Mouse (Mus musculus): ENCODE results near the gene Map3k14. TPM values are rescaled to one million over a fixed set of nuclear protein-coding genes. Genes with fewer than 3 reads are reported as not detected.
A peak's percentile ranks its signal among the peaks of the same experiment; 100 is the strongest.
"Not testable (repeated sequence)": the region's sequence is repeated elsewhere in the genome, so short reads cannot be mapped to it uniquely, and the experiment has no call there.

The Map3k14 gene
- polyA plus RNA-seq, 1 experiment = not detected

GRCm38 (mm10) chr11:103229608-103230007 is 37.7 kb downstream of the Map3k14 start:
- H3K27ac ChIP-seq (ENCODE audit: insufficient read depth, low read depth, low read length) = no peak overlapping the region
- no peak overlapping the region for H3K4me3 ChIP-seq (ENCODE audit: insufficient read depth, low read depth, low read length)
- no peak for TF ChIP-seq POLR2A (IDR thresholded peaks at IDR 0.05; ENCODE audit: insufficient read depth, low read depth, low read length)
- TF ChIP-seq CTCF (IDR thresholded peaks at IDR 0.05; ENCODE audit: insufficient read depth, low read depth, low read length) = no peak
- WGBS = 93% methylated on average over 2 of the region's 2 CpGs
- no peaks in the 10 kb centered on the region for H3K4me1 ChIP-seq (ENCODE audit: control insufficient read depth, insufficient read depth, low read length)

GRCm38 (mm10) chr11:103223951-103224456 is 43.3 kb downstream of the Map3k14 start:
- 72% methylated on average over 18 of the region's 18 CpGs for WGBS
- TF ChIP-seq CTCF (IDR thresholded peaks at IDR 0.05; ENCODE audit: insufficient read depth, low read depth, low read length) (no peak), POLR2A (IDR thresholded peaks at IDR 0.05; ENCODE audit: insufficient read depth, low read depth, low read length) (no peak)
- no peak overlapping the region for H3K4me3 ChIP-seq (ENCODE audit: insufficient read depth, low read depth, low read length)
- H3K27ac ChIP-seq (ENCODE audit: insufficient read depth, low read depth, low read length) = peak overlapping the region; percentile 81
- H3K4me1 ChIP-seq (ENCODE audit: control insufficient read depth, insufficient read depth, low read length) = peaks cover 25% of the 10 kb centered on the region

- 43% methylated on average over 10 of the region's 10 CpGs for WGBS
- TF ChIP-seq CTCF (IDR thresholded peaks at IDR 0.05; ENCODE audit: insufficient read depth, low read depth, low read length) (no peak), POLR2A (IDR thresholded peaks at IDR 0.05; ENCODE audit: insufficient read depth, low read depth, low read length) (no peak)
- H3K27ac ChIP-seq (ENCODE audit: insufficient read depth, low read depth, low read length) = peak overlapping the region; percentile 81
- H3K4me1 ChIP-seq (ENCODE audit: control insufficient read depth, insufficient read depth, low read length) = peaks cover 26% of the 10 kb centered on the region
- no peak overlapping the region for H3K4me3 ChIP-seq (ENCODE audit: insufficient read depth, low read depth, low read length)
Observed at GRCm38 (mm10) chr11:103223444-103223843, 43.8 kb downstream of the Map3k14 start.

GRCm38 (mm10) chr11:103222718-103223117 is 44.6 kb downstream of the Map3k14 start:
- H3K27ac ChIP-seq (ENCODE audit: insufficient read depth, low read depth, low read length); H3K4me3 ChIP-seq (ENCODE audit: insufficient read depth, low read depth, low read length): not testable (repeated sequence)
- H3K4me1 ChIP-seq (ENCODE audit: control insufficient read depth, insufficient read depth, low read length) = peaks cover 32% of the 10 kb centered on the region
- 89% methylated on average over 4 of the region's 4 CpGs for WGBS

GRCm38 (mm10) chr11:103221437-103221836 is 45.8 kb downstream of the Map3k14 start:
- no peak for TF ChIP-seq POLR2A (IDR thresholded peaks at IDR 0.05; ENCODE audit: insufficient read depth, low read depth, low read length)
- TF ChIP-seq CTCF (IDR thresholded peaks at IDR 0.05; ENCODE audit: insufficient read depth, low read depth, low read length) = no peak
- H3K27ac ChIP-seq (ENCODE audit: insufficient read depth, low read depth, low read length) = no peak overlapping the region
- no peak overlapping the region for H3K4me3 ChIP-seq (ENCODE audit: insufficient read depth, low read depth, low read length)
- 94% methylated on average over 6 of the region's 6 CpGs for WGBS
- H3K4me1 ChIP-seq (ENCODE audit: control insufficient read depth, insufficient read depth, low read length) = peaks cover 34% of the 10 kb centered on the region

- WGBS = 67% methylated on average over 4 of the region's 4 CpGs
- TF ChIP-seq POLR2A (IDR thresholded peaks at IDR 0.05; ENCODE audit: insufficient read depth, low read depth, low read length) (no peak), CTCF (IDR thresholded peaks at IDR 0.05; ENCODE audit: insufficient read depth, low read depth, low read length) (no peak)
- no peak overlapping the region for H3K4me3 ChIP-seq (ENCODE audit: insufficient read depth, low read depth, low read length)
Observed at GRCm38 (mm10) chr11:103219995-103220394, 47.3 kb downstream of the Map3k14 start.

GRCm38 (mm10) chr11:103219259-103219658 is 48.0 kb downstream of the Map3k14 start:
- H3K27ac ChIP-seq (ENCODE audit: insufficient read depth, low read depth, low read length) = no peak overlapping the region
- no peak overlapping the region for H3K4me3 ChIP-seq (ENCODE audit: insufficient read depth, low read depth, low read length)
- peaks cover 34% of the 10 kb centered on the region for H3K4me1 ChIP-seq (ENCODE audit: control insufficient read depth, insufficient read depth, low read length)
- 94% methylated on average over 5 of the region's 5 CpGs for WGBS
- TF ChIP-seq POLR2A (IDR thresholded peaks at IDR 0.05; ENCODE audit: insufficient read depth, low read depth, low read length) (no peak), CTCF (IDR thresholded peaks at IDR 0.05; ENCODE audit: insufficient read depth, low read depth, low read length) (no peak)

More at GRCm38 (mm10) chr11:103219995-103220394, 47.3 kb downstream of the Map3k14 start:
- Histone ChIP-seq H3K27ac (ENCODE audit: insufficient read depth, low read depth, low read length) (no peak overlapping the region), H3K4me1 (ENCODE audit: control insufficient read depth, insufficient read depth, low read length) (peaks cover 34% of the 10 kb centered on the region)

- no peak for TF ChIP-seq CTCF (IDR thresholded peaks at IDR 0.05; ENCODE audit: insufficient read depth, low read depth, low read length)
- TF ChIP-seq POLR2A (IDR thresholded peaks at IDR 0.05; ENCODE audit: insufficient read depth, low read depth, low read length) = no peak
- Histone ChIP-seq H3K4me3 (ENCODE audit: insufficient read depth, low read depth, low read length) (peak overlapping the region; percentile 68), H3K4me1 (ENCODE audit: control insufficient read depth, insufficient read depth, low read length) (peaks cover 26% of the 10 kb centered on the region), H3K27ac (ENCODE audit: insufficient read depth, low read depth, low read length) (no peak overlapping the region)
- 30% methylated on average over 6 of the region's 6 CpGs for WGBS
Observed at GRCm38 (mm10) chr11:103218517-103218901, 48.8 kb downstream of the Map3k14 start.

GRCm38 (mm10) chr11:103217790-103218516 is 49.3 kb downstream of the Map3k14 start, which contains the start of gene Spata32:
Gene Spata32 (minus strand): TSS chr11:103218432.
- H3K4me3 ChIP-seq (ENCODE audit: insufficient read depth, low read depth, low read length) = peak within 1 kb of the TSS; percentile 68
- H3K27ac ChIP-seq (ENCODE audit: insufficient read depth, low read depth, low read length) = peak within 1 kb of the TSS; percentile 69
- peaks cover 24% of the 10 kb centered on the region for H3K4me1 ChIP-seq (ENCODE audit: control insufficient read depth, insufficient read depth, low read length)
- WGBS = under 1% methylated on average over 45 of the region's 45 CpGs
- TF ChIP-seq CTCF (IDR thresholded peaks at IDR 0.05; ENCODE audit: insufficient read depth, low read depth, low read length) (no peak), POLR2A (IDR thresholded peaks at IDR 0.05; ENCODE audit: insufficient read depth, low read depth, low read length) (no peak)

All from olfactory bulb, adult 2 months (tissue).